In genomic region chr5:139384531-139384930, GRCm38 (mm10) we compare ENCODE assay signal across 11 mouse cellular contexts. TPM values are rescaled to one million over a fixed set of nuclear protein-coding genes. Genes with fewer than 3 reads are reported as not detected.
DNase-seq lines count a peak whose midpoint lies in the region; ATAC-seq and TF ChIP-seq lines count a peak whose summit lies in the region.
"Had no signal": no experiment of that assay in that cellular context is flagged by ENCODE, and none has a peak within 500 bp of the region (broad histone marks: within the 10 kb centered on the region; RNA-seq: fewer than 3 reads in every experiment).

No protein-coding gene starts in this region.

- 7% methylated on average over 10 of the region's 10 CpGs for WGBS in heart, adult 2 months
- 80% methylated on average over 10 of the region's 10 CpGs for WGBS in bone marrow, adult 2 months
- 30% methylated on average over 10 of the region's 10 CpGs for WGBS in kidney, embryonic 14.5 days
- 20% methylated on average over 10 of the region's 10 CpGs for WGBS in lung, embryonic 16.5 days

- H3K27ac ChIP-seq in heart, adult 2 months = peak overlapping the region; percentile 90
- H3K27ac ChIP-seq in bone marrow, adult 2 months (ENCODE audit: control insufficient read depth, insufficient read depth, low read depth, low read length, poor library complexity) = peak overlapping the region; percentile 6; the same call in 1 of the 2 replicates
- peak overlapping the region; percentile 20; the same call in 1 of the 2 replicates for H3K27ac ChIP-seq in kidney, embryonic 14.5 days (ENCODE audit: low read depth, low read length)
- peak overlapping the region; percentile 20; the same call in 1 of the 2 replicates for H3K27ac ChIP-seq in lung, embryonic 16.5 days (ENCODE audit: low read length)

- H3K27me3 ChIP-seq in heart, adult 2 months (ENCODE audit: control insufficient read depth, insufficient read depth, low read length) = no peaks in the 10 kb centered on the region
- no peaks in the 10 kb centered on the region for H3K27me3 ChIP-seq in kidney, embryonic 14.5 days (ENCODE audit: control insufficient read depth, insufficient read depth, low read length)
- H3K27me3 ChIP-seq in lung, embryonic 16.5 days (ENCODE audit: control insufficient read depth, insufficient read depth, low read depth, low read length) = no peaks in the 10 kb centered on the region

- DNase-seq in heart, adult 2 months = peak; percentile 67 to 72
- no peak for DNase-seq in heart, postnatal 25 days (ENCODE audit: low spot score)
- DNase-seq in cerebellum, adult 9-11 months = no peak
- DNase-seq in left cerebral cortex, adult 8-10 months (ENCODE audit: low spot score in 2 of 2) = no peak
- DNase-seq: cerebellum, adult 11-12 months; lung, embryonic 14.5 days had no signal

- intact Hi-C loops in heart, adult 2 months (cut with DNase I) = loop anchor here (10.0 kb wide), 1 partner anchor 410 kb away; the partner anchor contains the start of gene Mafk
- intact Hi-C loops in heart, postnatal 25 days (cut with DNase I) = no loop called here

- 0 out of 2 replicates have a peak, but pooled peaks have one; percentile 8 for TF ChIP-seq CTCF in heart, adult 2 months (IDR thresholded peaks at IDR 0.05)
- no peak for TF ChIP-seq CTCF in bone marrow, adult 2 months (IDR thresholded peaks at IDR 0.05; ENCODE audit: control insufficient read depth, insufficient read depth, low read length)

- H3K9me3 ChIP-seq in kidney, embryonic 14.5 days (ENCODE audit: control insufficient read depth, low read length) = no peaks in the 10 kb centered on the region
- no peaks in the 10 kb centered on the region for H3K9me3 ChIP-seq in lung, embryonic 16.5 days (ENCODE audit: control insufficient read depth, low read length)

- peak; percentile 38; the same call in 1 of the 2 replicates for TF ChIP-seq POLR2A in heart, adult 2 months (IDR thresholded peaks at IDR 0.05; ENCODE audit: insufficient read depth, low read depth, low read length)
- no peak for TF ChIP-seq POLR2A in bone marrow, adult 2 months (IDR thresholded peaks at IDR 0.05; ENCODE audit: borderline replicate concordance, control insufficient read depth, low read depth, low read length)

- H3K36me3 ChIP-seq in heart, adult 2 months (ENCODE audit: control insufficient read depth, insufficient read depth, low read length) = peaks cover 7% of the 10 kb centered on the region; the same call in 1 of the 2 replicates
- no peaks in the 10 kb centered on the region for H3K36me3 ChIP-seq in kidney, embryonic 14.5 days (ENCODE audit: control insufficient read depth, insufficient read depth, low read length)
- H3K36me3 ChIP-seq in lung, embryonic 16.5 days (ENCODE audit: control insufficient read depth, insufficient read depth, low read length) = no peaks in the 10 kb centered on the region

- TF ChIP-seq EP300 in heart, adult 2 months (IDR thresholded peaks at IDR 0.05; ENCODE audit: insufficient read depth, low read depth, low read length) = peak; percentile 88

- H3K79me2 ChIP-seq in heart, adult 2 months (replicated peaks; ENCODE audit: control insufficient read depth, insufficient read depth, low read length) = no peaks in the 10 kb centered on the region; the same call in 1 of the 2 replicates

- H3K4me2 ChIP-seq in kidney, embryonic 14.5 days (replicated peaks; ENCODE audit: low read depth, low read length) = no peak overlapping the region
- H3K4me2 ChIP-seq in lung, embryonic 16.5 days (ENCODE audit: low read depth, low read length) = no peak overlapping the region
- H3K4me2 ChIP-seq: lung, embryonic 14.5 days had no signal

- H3K4me1 ChIP-seq in heart, adult 2 months (ENCODE audit: control insufficient read depth, insufficient read depth, low read length) = peaks cover 59% of the 10 kb centered on the region
- peaks cover 17% of the 10 kb centered on the region for H3K4me1 ChIP-seq in bone marrow, adult 2 months (ENCODE audit: control insufficient read depth, insufficient read depth, low read length)
- peaks cover 76% of the 10 kb centered on the region for H3K4me1 ChIP-seq in kidney, embryonic 14.5 days (ENCODE audit: control insufficient read depth, insufficient read depth, low read length)
- H3K4me1 ChIP-seq in lung, embryonic 16.5 days (replicated peaks; ENCODE audit: control insufficient read depth, insufficient read depth, low read length) = peaks cover 55% of the 10 kb centered on the region

- peak; percentile 43 for ATAC-seq in kidney, embryonic 14.5 days (ENCODE audit: low FRiP score, low TSS enrichment)
- ATAC-seq in lung, embryonic 16.5 days (ENCODE audit: low read depth) = no peak
- ATAC-seq in megakaryocyte-erythroid progenitor cell, adult 5-6 weeks (replicated peaks; ENCODE audit: low FRiP score, low TSS enrichment, poor library complexity, severe bottlenecking) = no peak

- no peak overlapping the region; the same call in 1 of the 2 replicates for H3K4me3 ChIP-seq in heart, adult 2 months
- no peak overlapping the region for H3K4me3 ChIP-seq in bone marrow, adult 2 months (replicated peaks; ENCODE audit: control insufficient read depth, low read depth, low read length)
- no peak overlapping the region for H3K4me3 ChIP-seq in kidney, embryonic 14.5 days (ENCODE audit: low read length)
- H3K4me3 ChIP-seq in lung, embryonic 16.5 days (ENCODE audit: low read length) = no peak overlapping the region

- peak overlapping the region; percentile 21 for H3K9ac ChIP-seq in heart, adult 2 months (ENCODE audit: low read depth, low read length)
- H3K9ac ChIP-seq in kidney, embryonic 14.5 days (ENCODE audit: low read depth, low read length) = no peak overlapping the region
- H3K9ac ChIP-seq in lung, embryonic 16.5 days (ENCODE audit: low read length) = peak overlapping the region; percentile 44
- H3K9ac ChIP-seq: lung, embryonic 14.5 days had no signal

RNA-seq across cellular contexts. Expression of gene Gpr146, which starts 7.0 kb away (rescaled TPM):
- total RNA-seq in heart, adult 2 months (2021) = 10 to 100 TPM; 42.9 to 56.6 TPM
- 62.4 and 77.0 TPM in 2 replicates for polyA plus RNA-seq in heart, adult 2 months (2012; rRNA removed)
- total RNA-seq in heart, postnatal 25 days (2021) = 10 to 100 TPM; 35.3 to 58.5 TPM
- polyA plus RNA-seq in bone marrow, adult 2 months (2011; ENCODE audit: insufficient read depth, insufficient read length, low replicate concordance, missing spikeins) = 14.6 and 20.1 TPM in 2 replicates
- polyA plus RNA-seq in kidney, embryonic 14.5 days (2014; fragmentation: Nextera tagmentation; extraction: Ambion mirVana) = 2.7 and 3.1 TPM in 2 replicates
- 6.6 and 8.6 TPM in 2 replicates for polyA plus RNA-seq in lung, embryonic 16.5 days (2015; fragmentation: Nextera tagmentation; extraction: Ambion mirVana)
- 7.5 and 7.9 TPM in 2 replicates for total RNA-seq in megakaryocyte-erythroid progenitor cell, adult 5-6 weeks (2014; fragmentation: Nextera tagmentation)
- total RNA-seq in megakaryocyte-erythroid progenitor cell, adult 5-6 weeks (2017) = 5.3 and 6.0 TPM in 2 replicates
- total RNA-seq in left cerebral cortex, adult 8-10 months (2022) = 10 to 100 TPM; 15.9 to 17.1 (median 16.4) TPM

RNA-seq across cellular contexts. Expression of gene C130050O18Rik, which starts 20.5 kb away (rescaled TPM):
- total RNA-seq in heart, adult 2 months (2021) = 1 to 10 TPM in 1 of 2 experiments, under 1 TPM in 1; 0.68 to 1.1 TPM
- polyA plus RNA-seq in heart, adult 2 months (2012; rRNA removed) = 0.98 and 1.1 TPM in 2 replicates
- total RNA-seq in heart, postnatal 25 days (2021) = under 1 TPM; 0.70 to 0.78 TPM
- polyA plus RNA-seq in bone marrow, adult 2 months (2011; ENCODE audit: insufficient read depth, insufficient read length, low replicate concordance, missing spikeins) = 0.88 and 4.0 TPM in 2 replicates
- polyA plus RNA-seq in kidney, embryonic 14.5 days (2014; fragmentation: Nextera tagmentation; extraction: Ambion mirVana) = 0.47 and 0.77 TPM in 2 replicates
- 1.3 and 1.7 TPM in 2 replicates for polyA plus RNA-seq in lung, embryonic 16.5 days (2015; fragmentation: Nextera tagmentation; extraction: Ambion mirVana)
- total RNA-seq in megakaryocyte-erythroid progenitor cell, adult 5-6 weeks (2014; fragmentation: Nextera tagmentation) = 0.79 TPM in 1 of 2 replicates, not detected in the other
- total RNA-seq in megakaryocyte-erythroid progenitor cell, adult 5-6 weeks (2017) = 0.08 TPM in 1 of 2 replicates, not detected in the other
- total RNA-seq in left cerebral cortex, adult 8-10 months (2022) = 1 to 10 TPM in 1 of 4 experiments, under 1 TPM in 3; 0.32 to 1.5 (median 0.70) TPM

RNA-seq across cellular contexts. Expression of gene Cyp2w1, which starts 32.1 kb away (rescaled TPM):
- not detected for total RNA-seq in heart, adult 2 months (2021)
- polyA plus RNA-seq in heart, adult 2 months (2012; rRNA removed) = not detected in 2 replicates
- not detected for total RNA-seq in heart, postnatal 25 days (2021)
- polyA plus RNA-seq in bone marrow, adult 2 months (2011; ENCODE audit: insufficient read depth, insufficient read length, low replicate concordance, missing spikeins) = not detected in 2 replicates
- polyA plus RNA-seq in kidney, embryonic 14.5 days (2014; fragmentation: Nextera tagmentation; extraction: Ambion mirVana) = not detected in 2 replicates
- 0.18 and 0.33 TPM in 2 replicates for polyA plus RNA-seq in lung, embryonic 16.5 days (2015; fragmentation: Nextera tagmentation; extraction: Ambion mirVana)
- not detected in 2 replicates for total RNA-seq in megakaryocyte-erythroid progenitor cell, adult 5-6 weeks (2014; fragmentation: Nextera tagmentation)
- not detected in 2 replicates for total RNA-seq in megakaryocyte-erythroid progenitor cell, adult 5-6 weeks (2017)
- not detected for total RNA-seq in left cerebral cortex, adult 8-10 months (2022)
- total RNA-seq: granulocyte monocyte progenitor cell, adult 5-6 weeks had no signal
- polyA plus RNA-seq: lung, embryonic 14.5 days had no signal

RNA-seq across cellular contexts. Expression of gene Cox19, which starts 33.3 kb away (rescaled TPM):
- 10 to 100 TPM; 82.8 to 94.8 TPM for total RNA-seq in heart, adult 2 months (2021)
- 110 and 112 TPM in 2 replicates for polyA plus RNA-seq in heart, adult 2 months (2012; rRNA removed)
- 10 to 100 TPM; 82.2 to 91.1 TPM for total RNA-seq in heart, postnatal 25 days (2021)
- 27.6 and 39.3 TPM in 2 replicates for polyA plus RNA-seq in bone marrow, adult 2 months (2011; ENCODE audit: insufficient read depth, insufficient read length, low replicate concordance, missing spikeins)
- 105 and 119 TPM in 2 replicates for polyA plus RNA-seq in kidney, embryonic 14.5 days (2014; fragmentation: Nextera tagmentation; extraction: Ambion mirVana)
- polyA plus RNA-seq in lung, embryonic 16.5 days (2015; fragmentation: Nextera tagmentation; extraction: Ambion mirVana) = 79.8 and 94.4 TPM in 2 replicates
- total RNA-seq in megakaryocyte-erythroid progenitor cell, adult 5-6 weeks (2014; fragmentation: Nextera tagmentation) = 40.4 and 41.7 TPM in 2 replicates
- total RNA-seq in megakaryocyte-erythroid progenitor cell, adult 5-6 weeks (2017) = 27.4 and 43.8 TPM in 2 replicates
- 10 to 100 TPM; 59.2 to 62.6 (median 61.3) TPM for total RNA-seq in left cerebral cortex, adult 8-10 months (2022)

RNA-seq across cellular contexts. Expression of gene Gper1, which starts 38.4 kb away (rescaled TPM):
- 1 to 10 TPM; 1.4 to 1.5 TPM for total RNA-seq in heart, adult 2 months (2021)
- 2.0 and 4.9 TPM in 2 replicates for polyA plus RNA-seq in heart, adult 2 months (2012; rRNA removed)
- 1 to 10 TPM; 1.3 to 2.1 TPM for total RNA-seq in heart, postnatal 25 days (2021)
- not detected in 2 replicates for polyA plus RNA-seq in bone marrow, adult 2 months (2011; ENCODE audit: insufficient read depth, insufficient read length, low replicate concordance, missing spikeins)
- polyA plus RNA-seq in kidney, embryonic 14.5 days (2014; fragmentation: Nextera tagmentation; extraction: Ambion mirVana) = 2.6 and 3.4 TPM in 2 replicates
- 7.4 and 7.6 TPM in 2 replicates for polyA plus RNA-seq in lung, embryonic 16.5 days (2015; fragmentation: Nextera tagmentation; extraction: Ambion mirVana)
- not detected in 2 replicates for total RNA-seq in megakaryocyte-erythroid progenitor cell, adult 5-6 weeks (2014; fragmentation: Nextera tagmentation)
- not detected in 2 replicates for total RNA-seq in megakaryocyte-erythroid progenitor cell, adult 5-6 weeks (2017)
- total RNA-seq in left cerebral cortex, adult 8-10 months (2022) = 1 to 10 TPM; 2.5 to 3.7 (median 3.3) TPM
- total RNA-seq: granulocyte monocyte progenitor cell, adult 5-6 weeks had no signal

Comparison
In these comparisons a context has a peak if more than half of its experiments do, and no peak if none do; other contexts are left out.
1. DNase-seq: peak in heart, adult 2 months (2 of 2); none in heart, postnatal 25 days (single experiment), cerebellum, adult 9-11 months (single experiment) and left cerebral cortex, adult 8-10 months (0 of 2).
2. H3K27ac ChIP-seq: peak in every context shown above with its lines; median percentile 90 in heart, adult 2 months; 20 in kidney, embryonic 14.5 days; 20 in lung, embryonic 16.5 days; 6 in bone marrow, adult 2 months.